Mouse (Mus musculus): Measurements from ENCODE around the gene Hmgn3.
A peak's percentile ranks its signal among the peaks of the same experiment; 100 is the strongest.

Hmgn3 gene

DNA sequence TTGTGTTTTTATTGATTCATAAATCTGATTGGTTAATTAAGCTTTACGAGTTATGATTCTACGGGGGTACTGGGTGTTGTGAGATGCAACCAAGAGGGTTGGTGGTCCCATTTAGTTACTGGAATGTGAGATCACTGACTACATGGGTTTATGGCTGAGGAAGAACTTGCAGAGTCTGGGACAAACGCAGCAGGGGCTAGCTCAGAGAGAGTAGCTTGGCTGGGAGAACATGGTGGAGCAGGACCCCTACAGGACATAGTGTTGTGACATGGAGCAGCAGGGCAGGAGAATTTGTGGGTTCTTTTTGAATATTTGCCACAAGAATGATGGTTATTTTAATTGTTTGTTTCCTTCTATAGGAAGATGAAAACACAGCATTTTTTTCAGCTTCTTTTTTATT, 45.7 kb downstream of the Hmgn3 start:
- no peak for DNase-seq (ENCODE audit: low read depth, low spot score)

- DNase-seq (ENCODE audit: low read depth, low spot score): no peak
These were observed 47.7 kb downstream of the Hmgn3 start for GRCm38 (mm10) chr9:83098652-83099307.

GRCm38 (mm10) chr9:83097816-83098215, 48.7 kb downstream of the Hmgn3 start:
- DNase-seq (ENCODE audit: low read depth, low spot score): no peak

GRCm38 (mm10) chr9:83094649-83095336, 51.7 kb downstream of the Hmgn3 start:
- no peak for DNase-seq (ENCODE audit: low read depth, low spot score)

GRCm38 (mm10) chr9:83083790-83084469, 62.6 kb downstream of the Hmgn3 start:
- DNase-seq (ENCODE audit: low read depth, low spot score): no peak

- DNase-seq (ENCODE audit: low read depth, low spot score): no peak
These were observed 63.4 kb downstream of the Hmgn3 start for GRCm38 (mm10) chr9:83083091-83083490.

GRCm38 (mm10) chr9:83082296-83082695, 64.2 kb downstream of the Hmgn3 start:
- DNase-seq (ENCODE audit: low read depth, low spot score): no peak

GRCm38 (mm10) chr9:83079724-83080123, 66.8 kb downstream of the Hmgn3 start:
- peak; percentile 39 for DNase-seq (ENCODE audit: low read depth, low spot score)

DNA sequence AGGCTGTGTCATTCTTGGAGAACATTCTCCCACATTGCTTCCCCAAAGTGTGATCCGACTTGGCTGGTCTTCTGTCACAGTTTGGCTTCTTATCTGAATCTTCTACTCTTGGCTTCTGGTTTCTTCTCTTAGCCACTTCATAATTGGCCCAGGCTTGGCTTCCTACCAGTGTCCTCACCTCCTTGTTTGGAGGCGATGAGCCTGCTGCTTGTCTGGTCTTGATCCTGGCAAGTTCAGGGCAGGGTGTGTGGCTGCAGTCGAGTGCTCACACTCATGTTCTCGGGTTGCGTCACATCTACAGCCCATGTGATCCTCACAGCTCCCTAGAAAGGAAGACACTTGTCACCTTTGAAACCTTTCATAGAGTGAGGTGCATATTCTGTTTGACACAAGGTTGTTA, 78.2 kb downstream of the Hmgn3 start:
- DNase-seq (ENCODE audit: low read depth, low spot score): no peak

GRCm38 (mm10) chr9:83061289-83061688, 85.2 kb downstream of the Hmgn3 start:
- DNase-seq (ENCODE audit: low read depth, low spot score): no peak

Data from brain, adult 2 months (tissue).